ENCODE assay signal across 9 mouse cellular contexts in genomic region chr11:120577211-120578023, GRCm38 (mm10). TPM values are rescaled to one million over a fixed set of nuclear protein-coding genes. Genes with fewer than 3 reads are reported as not detected.
A peak's percentile ranks its signal among the peaks of the same experiment; 100 is the strongest.
DNase-seq lines count a peak whose midpoint lies in the region; ATAC-seq and TF ChIP-seq lines count a peak whose summit lies in the region.
"Had no signal": no experiment of that assay in that cellular context is flagged by ENCODE, and none has a peak within 500 bp of the region (broad histone marks: within the 10 kb centered on the region; RNA-seq: fewer than 3 reads in every experiment).

No protein-coding gene starts in this region.

- peaks cover 34% of the 10 kb centered on the region for H3K79me2 ChIP-seq in myocyte (ENCODE audit: control insufficient read depth, insufficient read depth)

- ATAC-seq in forebrain, embryonic 13.5 days, result no peak
- ATAC-seq in forebrain, embryonic 14.5 days, result no peak
- no peak for ATAC-seq in intestine, embryonic 15.5 days

- H3K4me3 ChIP-seq in forebrain, embryonic 13.5 days, result no peak overlapping the region
- no peak overlapping the region for H3K4me3 ChIP-seq in forebrain, embryonic 14.5 days (ENCODE audit: low read depth, low read length)
- no peak overlapping the region for H3K4me3 ChIP-seq in intestine, embryonic 15.5 days (replicated peaks)
- no peak overlapping the region for H3K4me3 ChIP-seq in myocyte
- H3K4me3 ChIP-seq: heart, embryonic 13.5 days had no signal

- H3K4me1 ChIP-seq in forebrain, embryonic 13.5 days, result peaks cover 38% of the 10 kb centered on the region
- H3K4me1 ChIP-seq in forebrain, embryonic 14.5 days (ENCODE audit: control insufficient read depth, insufficient read depth, low read length), result peaks cover 10% of the 10 kb centered on the region
- peaks cover 43% of the 10 kb centered on the region for H3K4me1 ChIP-seq in intestine, embryonic 15.5 days (replicated peaks)

- peaks cover 32% of the 10 kb centered on the region for H3K36me3 ChIP-seq in forebrain, embryonic 13.5 days (ENCODE audit: poor library complexity, severe bottlenecking)
- H3K36me3 ChIP-seq in forebrain, embryonic 14.5 days (ENCODE audit: control insufficient read depth, insufficient read depth, low read length), result peaks cover 30% of the 10 kb centered on the region
- peaks cover 18% of the 10 kb centered on the region for H3K36me3 ChIP-seq in intestine, embryonic 15.5 days
- H3K36me3 ChIP-seq in myocyte (ENCODE audit: control insufficient read depth, insufficient read depth), result peaks cover 24% of the 10 kb centered on the region

- no peak for DNase-seq in forebrain, embryonic 14.5 days (ENCODE audit: low spot score)
- peak; percentile 17 to 25 for DNase-seq in spleen, postnatal 36 days (ENCODE audit: low spot score in 2 of 2)
- DNase-seq in spleen, postnatal 4 days (ENCODE audit: low spot score in 2 of 2), result no peak
- DNase-seq in frontal cortex, postnatal 36 days (ENCODE audit: low spot score in 2 of 2), result no peak
- DNase-seq in Muller cell, postnatal 12 days (ENCODE audit: inconsistent ontology term), result no peak

- H3ac ChIP-seq in myocyte (ENCODE audit: control insufficient read depth, insufficient read length), result no peak overlapping the region

- peak overlapping the region; percentile 46; the same call in 1 of the 2 replicates for H3K9ac ChIP-seq in forebrain, embryonic 13.5 days
- no peak overlapping the region for H3K9ac ChIP-seq in forebrain, embryonic 14.5 days (ENCODE audit: low read length)
- 0 out of 2 replicates have a peak overlapping the region, but pooled peaks have one; percentile 14 for H3K9ac ChIP-seq in intestine, embryonic 15.5 days

- TF ChIP-seq POLR2A in myocyte (IDR thresholded peaks at IDR 0.05; ENCODE audit: insufficient read length, low read depth), result no peak

- H3K27ac ChIP-seq in forebrain, embryonic 13.5 days, result no peak overlapping the region
- no peak overlapping the region for H3K27ac ChIP-seq in forebrain, embryonic 14.5 days (ENCODE audit: low read depth, low read length)
- peak overlapping the region; percentile 82 for H3K27ac ChIP-seq in intestine, embryonic 15.5 days
- H3K27ac ChIP-seq: heart, embryonic 13.5 days had no signal

- H3K4me2 ChIP-seq in forebrain, embryonic 13.5 days, result no peak overlapping the region
- H3K4me2 ChIP-seq in forebrain, embryonic 14.5 days (ENCODE audit: low read length), result no peak overlapping the region
- peak overlapping the region; percentile 42 for H3K4me2 ChIP-seq in intestine, embryonic 15.5 days (replicated peaks)
- no peak overlapping the region for H3K4me2 ChIP-seq in myocyte (ENCODE audit: low read depth)
- H3K4me2 ChIP-seq: heart, embryonic 13.5 days had no signal

- WGBS in forebrain, embryonic 13.5 days, result 81% methylated on average over 7 of the region's 7 CpGs
- 81% methylated on average over 7 of the region's 7 CpGs for WGBS in forebrain, embryonic 14.5 days
- 86% methylated on average over 7 of the region's 7 CpGs for WGBS in intestine, embryonic 15.5 days

- H3K27me3 ChIP-seq in forebrain, embryonic 13.5 days, result no peaks in the 10 kb centered on the region
- H3K27me3 ChIP-seq in forebrain, embryonic 14.5 days (replicated peaks; ENCODE audit: control insufficient read depth, insufficient read depth, low read length), result no peaks in the 10 kb centered on the region
- no peaks in the 10 kb centered on the region for H3K27me3 ChIP-seq in intestine, embryonic 15.5 days (replicated peaks)
- H3K27me3 ChIP-seq in myocyte (ENCODE audit: control insufficient read depth, insufficient read depth, insufficient read length), result no peaks in the 10 kb centered on the region
- H3K27me3 ChIP-seq: heart, embryonic 13.5 days had no signal

- no peaks in the 10 kb centered on the region for H3K9me3 ChIP-seq in forebrain, embryonic 13.5 days (replicated peaks)
- H3K9me3 ChIP-seq in forebrain, embryonic 14.5 days (replicated peaks; ENCODE audit: control insufficient read depth, low read length), result no peaks in the 10 kb centered on the region
- H3K9me3 ChIP-seq in intestine, embryonic 15.5 days, result no peaks in the 10 kb centered on the region
- H3K9me3 ChIP-seq: heart, embryonic 13.5 days had no signal

TF ChIP-seq in myocyte, 11 proteins besides CTCF, POLR2A, EP300 and RAD21:
- no peak for TF ChIP-seq TCF3 (IDR thresholded peaks at IDR 0.05; ENCODE audit: insufficient read length, low read depth)
- no peak for TF ChIP-seq E2F4 (IDR thresholded peaks at IDR 0.05; ENCODE audit: insufficient read depth)
- TF ChIP-seq POLR2AphosphoS2 (IDR thresholded peaks at IDR 0.05; ENCODE audit: insufficient read length, low read depth), result peak; percentile 8
- TF ChIP-seq USF1 (IDR thresholded peaks at IDR 0.05; ENCODE audit: low read depth), result no peak
- no peak for TF ChIP-seq MYOG (IDR thresholded peaks at IDR 0.05; ENCODE audit: control insufficient read depth in 1 of 3, insufficient read depth in 1 of 3, insufficient read length in 2 of 3, low read depth in 2 of 3)
- TF ChIP-seq SRF (IDR thresholded peaks at IDR 0.05; ENCODE audit: control insufficient read depth, insufficient read length, low read depth), result no peak
- no peak for TF ChIP-seq CEBPB (IDR thresholded peaks at IDR 0.05; ENCODE audit: insufficient read depth, poor library complexity, severe bottlenecking)

RNA-seq across cellular contexts. Expression of gene Arhgdia, which starts 4.0 kb away (rescaled TPM):
- 462 and 508 TPM in 2 replicates for polyA plus RNA-seq in forebrain, embryonic 13.5 days (2015; fragmentation: Nextera tagmentation; extraction: Ambion mirVana)
- polyA plus RNA-seq in forebrain, embryonic 14.5 days (2014; fragmentation: Nextera tagmentation; extraction: Ambion mirVana), result 449 and 481 TPM in 2 replicates
- 559 and 611 TPM in 2 replicates for polyA plus RNA-seq in intestine, embryonic 15.5 days (2015; fragmentation: Nextera tagmentation; extraction: Ambion mirVana)
- 837 TPM for polyA plus RNA-seq in myocyte (2012; fragmentation: generic; extraction: Trizol)

RNA-seq across cellular contexts. Expression of gene P4hb, which starts 4.4 kb away (rescaled TPM):
- polyA plus RNA-seq in forebrain, embryonic 13.5 days (2015; fragmentation: Nextera tagmentation; extraction: Ambion mirVana), result 253 and 286 TPM in 2 replicates
- 325 and 332 TPM in 2 replicates for polyA plus RNA-seq in forebrain, embryonic 14.5 days (2014; fragmentation: Nextera tagmentation; extraction: Ambion mirVana)
- 992 and 1,107 TPM in 2 replicates for polyA plus RNA-seq in intestine, embryonic 15.5 days (2015; fragmentation: Nextera tagmentation; extraction: Ambion mirVana)
- 444 TPM for polyA plus RNA-seq in myocyte (2012; fragmentation: generic; extraction: Trizol)

RNA-seq across cellular contexts. Expression of gene Alyref, which starts 20.7 kb away (rescaled TPM):
- polyA plus RNA-seq in forebrain, embryonic 13.5 days (2015; fragmentation: Nextera tagmentation; extraction: Ambion mirVana), result 420 and 488 TPM in 2 replicates
- 318 and 352 TPM in 2 replicates for polyA plus RNA-seq in forebrain, embryonic 14.5 days (2014; fragmentation: Nextera tagmentation; extraction: Ambion mirVana)
- 406 and 459 TPM in 2 replicates for polyA plus RNA-seq in intestine, embryonic 15.5 days (2015; fragmentation: Nextera tagmentation; extraction: Ambion mirVana)
- polyA plus RNA-seq in myocyte (2012; fragmentation: generic; extraction: Trizol), result 113 TPM

RNA-seq across cellular contexts. Expression of gene Anapc11, which starts 20.8 kb away (rescaled TPM):
- 204 and 211 TPM in 2 replicates for polyA plus RNA-seq in forebrain, embryonic 13.5 days (2015; fragmentation: Nextera tagmentation; extraction: Ambion mirVana)
- polyA plus RNA-seq in forebrain, embryonic 14.5 days (2014; fragmentation: Nextera tagmentation; extraction: Ambion mirVana), result 237 and 281 TPM in 2 replicates
- polyA plus RNA-seq in intestine, embryonic 15.5 days (2015; fragmentation: Nextera tagmentation; extraction: Ambion mirVana), result 178 and 194 TPM in 2 replicates
- polyA plus RNA-seq in myocyte (2012; fragmentation: generic; extraction: Trizol), result 184 TPM

RNA-seq across cellular contexts. Expression of gene Ppp1r27, which starts 26.5 kb away (rescaled TPM):
- not detected in 2 replicates for polyA plus RNA-seq in forebrain, embryonic 13.5 days (2015; fragmentation: Nextera tagmentation; extraction: Ambion mirVana)
- polyA plus RNA-seq in forebrain, embryonic 14.5 days (2014; fragmentation: Nextera tagmentation; extraction: Ambion mirVana), result not detected in 2 replicates
- not detected in 2 replicates for polyA plus RNA-seq in intestine, embryonic 15.5 days (2015; fragmentation: Nextera tagmentation; extraction: Ambion mirVana)
- 1.0 TPM for polyA plus RNA-seq in myocyte (2012; fragmentation: generic; extraction: Trizol)
- polyA plus RNA-seq: heart, embryonic 13.5 days had no signal

Comparison
In these comparisons a context has a peak if more than half of its experiments do, and no peak if none do; other contexts are left out.
1. DNase-seq: peak in spleen, postnatal 36 days (2 of 2); none in forebrain, embryonic 14.5 days (single experiment), spleen, postnatal 4 days (0 of 2), frontal cortex, postnatal 36 days (0 of 2) and Muller cell, postnatal 12 days (single experiment).